Mouse (Mus musculus) forebrain, embryonic 11.5 days (tissue): ENCODE results near the gene Dlx6. TPM values are rescaled to one million over a fixed set of nuclear protein-coding genes. Genes with fewer than 3 reads are reported as not detected.

ENCODE experiments used
- ATAC-seq: fragments of 200-750 bp; cut with Nextera tagmentation; replicated peaks from 2 replicates; pipeline ENCODE4 v1.8.0; 2017; ENCODE audit warnings: moderate TSS enrichment; ENCODE audit not compliant: low FRiP score
- DNase-seq: peaks from one replicate; pipeline ENCODE4 v3.0.0-alpha.2; 2017; ENCODE audit warnings: low spot score
- H3K27ac ChIP-seq: fragments of 300-500 bp; sonication (generic); 2 replicates; pipeline ENCODE4 v1.5.1; 2014; ENCODE audit warnings: low read depth, low read length
- H3K27me3 ChIP-seq: fragments of 300-500 bp; sonication (generic); 2 replicates; pipeline ENCODE4 v1.6.1; 2014; ENCODE audit warnings: mild to moderate bottlenecking, low read length, mixed read lengths; ENCODE audit not compliant: control insufficient read depth, insufficient read depth
- H3K36me3 ChIP-seq: fragments of 300-500 bp; sonication (generic); 2 replicates; pipeline ENCODE4 v1.6.1; 2014; ENCODE audit warnings: mild to moderate bottlenecking, low read length, moderate library complexity, mixed read lengths; ENCODE audit not compliant: control insufficient read depth, insufficient read depth
- H3K4me1 ChIP-seq: fragments of 300-500 bp; sonication (generic); replicated peaks from 2 replicates; pipeline ENCODE4 v1.6.1; 2014; ENCODE audit warnings: low read length, mixed read lengths; ENCODE audit not compliant: control insufficient read depth, insufficient read depth
- H3K4me2 ChIP-seq: fragments of 300-500 bp; sonication (generic); 2 replicates; pipeline ENCODE4 v1.6.1; 2014; ENCODE audit warnings: low read depth, mild to moderate bottlenecking, low read length, moderate library complexity, mixed read lengths; ENCODE audit not compliant: severe bottlenecking
- H3K4me3 ChIP-seq: fragments of 300-500 bp; sonication (generic); 2 replicates; pipeline ENCODE4 v1.5.1; 2014; ENCODE audit warnings: low read depth, low read length
- H3K9ac ChIP-seq: fragments of 300-500 bp; sonication (generic); 2 replicates; pipeline ENCODE4 v1.6.1; 2014; ENCODE audit warnings: low read length
- H3K9me3 ChIP-seq: fragments of 300-500 bp; sonication (generic); 2 replicates; pipeline ENCODE4 v1.6.1; 2016; ENCODE audit warnings: low read length, mixed read lengths; ENCODE audit not compliant: control insufficient read depth
- WGBS: fragments of 180-500 bp; shearing (Covaris S2); extraction: QIAGEN DNeasy Blood & Tissue Kit; methylation state at CpG from one replicate; pipeline ENCODE4 v1.1.7; 2014; 5-methylcytosine and 5-hydroxymethylcytosine counted together
- polyA plus RNA-seq: library from polyadenylated mRNA; unstranded; fragments of >200 nt; fragmentation: Nextera tagmentation; extraction: Ambion mirVana; gene quantifications from 2 replicates; pipeline ENCODE4 v1.2.1, GENCODE M21; 2014

Gene Dlx6
- polyA plus RNA-seq, 1 experiment from 2014 or later: 4.5 TPM

DNA sequence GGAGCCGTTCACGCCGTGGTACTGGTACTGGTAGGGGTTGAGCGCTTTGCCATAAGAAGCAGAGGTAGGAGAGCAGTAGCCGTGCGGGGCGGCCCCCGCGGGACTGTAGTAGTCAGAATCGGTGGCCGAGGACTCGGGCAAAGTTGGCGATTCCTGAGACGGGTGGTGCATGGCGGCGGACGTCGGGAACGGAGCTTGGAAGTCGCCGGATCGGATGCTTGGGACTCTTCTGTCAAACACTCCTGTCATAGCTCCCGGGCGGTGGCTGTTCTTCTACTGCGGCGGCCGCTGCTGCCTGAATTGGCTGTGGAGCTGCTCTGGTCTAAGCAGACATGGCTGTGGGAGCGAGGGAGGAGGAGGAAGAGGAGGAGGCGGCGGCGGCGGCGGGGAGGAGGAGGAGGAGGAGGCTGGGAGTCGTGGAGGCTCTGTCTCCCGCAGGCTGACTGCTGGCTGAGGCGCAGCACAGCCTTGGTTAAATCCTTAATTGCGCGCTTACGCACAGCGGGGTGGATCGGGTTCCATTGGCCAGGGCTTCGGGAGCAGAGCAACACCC is 18.6 kb downstream of the Dlx6 start, which contains the start of gene Dlx5:
Gene Dlx5 (minus strand): TSS at position 448 of the 553 bp plus-strand sequence.
- Histone ChIP-seq H3K4me2 (peak within 1 kb of the TSS; percentile 83), H3K27ac (peak within 1 kb of the TSS; percentile 31), H3K9ac (peak within 1 kb of the TSS; percentile 67), H3K27me3 (peaks cover 58% of the 10 kb centered on the region), H3K9me3 (no peaks in the 10 kb centered on the region), H3K36me3 (no peaks in the 10 kb centered on the region), H3K4me1 (peaks cover 8% of the 10 kb centered on the region; the same call in 1 of the 2 replicates), H3K4me3 (peak within 1 kb of the TSS; percentile 56)
- DNase-seq (peak; percentile 84), ATAC-seq (peak; percentile 78)
- WGBS: under 1% methylated on average over 40 of the region's 42 CpGs

DNA sequence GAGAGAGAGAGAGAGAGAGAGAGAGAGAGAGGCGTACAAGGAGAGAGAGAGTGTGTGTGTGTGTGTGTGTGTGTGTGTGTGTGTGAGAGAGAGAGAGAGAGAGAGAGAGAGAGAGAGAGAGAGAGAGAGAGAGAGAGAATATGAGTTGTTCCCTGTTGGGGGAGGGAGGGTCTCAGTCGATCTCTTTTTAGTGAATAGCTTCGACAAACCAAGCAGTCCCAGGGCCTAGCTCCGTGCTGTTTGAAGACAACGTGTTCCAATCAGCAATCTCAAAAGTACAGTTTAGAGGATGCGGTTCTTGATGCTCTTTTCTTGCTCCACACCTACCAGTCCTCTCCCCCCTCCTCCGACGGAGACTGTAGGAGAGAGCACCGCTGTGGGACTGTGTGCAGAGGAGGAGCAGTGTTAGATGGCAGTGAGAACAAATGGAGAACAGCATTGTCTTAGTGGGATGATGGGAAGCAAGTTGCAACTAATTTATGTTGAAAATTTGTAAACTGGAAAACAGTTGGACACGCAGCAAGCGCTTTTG is 19.2 kb downstream of the Dlx6 start:
- ATAC-seq (peak; percentile 13; the same call in 1 of the 2 replicates), DNase-seq (peak; percentile 53)
- H3K4me1 ChIP-seq: peaks cover 8% of the 10 kb centered on the region; the same call in 1 of the 2 replicates
- no peaks in the 10 kb centered on the region for H3K9me3 ChIP-seq
- H3K4me2 ChIP-seq: peak overlapping the region; percentile 83
- H3K27me3 ChIP-seq: peaks cover 52% of the 10 kb centered on the region
- H3K36me3 ChIP-seq: no peaks in the 10 kb centered on the region
- WGBS: 1% methylated on average over 10 of the region's 11 CpGs
- H3K27ac ChIP-seq: no peak overlapping the region
- peak overlapping the region; percentile 56; the same call in 1 of the 2 replicates for H3K4me3 ChIP-seq
- H3K9ac ChIP-seq: no peak overlapping the region

DNA sequence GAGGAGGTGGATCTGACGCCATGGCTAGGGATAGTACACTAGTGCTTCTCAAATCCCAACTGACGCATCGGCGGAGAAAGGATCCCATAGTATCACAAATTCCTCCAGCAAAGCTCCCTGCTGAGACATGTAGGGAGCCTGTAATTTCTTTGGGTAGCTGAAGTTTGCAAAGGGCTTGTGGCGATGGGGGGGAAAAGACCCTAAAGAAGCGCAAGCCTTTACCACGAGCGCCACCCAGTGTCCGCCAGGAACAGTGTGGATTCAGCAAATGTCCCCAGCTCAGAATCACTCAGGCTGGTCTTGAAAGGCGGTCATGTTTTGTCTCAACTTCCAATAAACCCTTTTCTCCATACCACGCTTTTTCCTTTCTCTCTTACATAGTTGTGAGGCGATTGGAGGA is 21.8 kb downstream of the Dlx6 start:
- ATAC-seq (peak; percentile 36; the same call in 1 of the 2 replicates), DNase-seq (peak; percentile 86)
- Histone ChIP-seq H3K4me1 (peaks cover 4% of the 10 kb centered on the region; the same call in 1 of the 2 replicates), H3K27me3 (peaks cover 31% of the 10 kb centered on the region), H3K9me3 (no peaks in the 10 kb centered on the region), H3K4me2 (peak overlapping the region; percentile 1; the same call in 1 of the 2 replicates), H3K27ac (no peak overlapping the region), H3K9ac (no peak overlapping the region), H3K36me3 (no peaks in the 10 kb centered on the region), H3K4me3 (no peak overlapping the region)
- WGBS: 1% methylated on average over 12 of the region's 12 CpGs

DNA sequence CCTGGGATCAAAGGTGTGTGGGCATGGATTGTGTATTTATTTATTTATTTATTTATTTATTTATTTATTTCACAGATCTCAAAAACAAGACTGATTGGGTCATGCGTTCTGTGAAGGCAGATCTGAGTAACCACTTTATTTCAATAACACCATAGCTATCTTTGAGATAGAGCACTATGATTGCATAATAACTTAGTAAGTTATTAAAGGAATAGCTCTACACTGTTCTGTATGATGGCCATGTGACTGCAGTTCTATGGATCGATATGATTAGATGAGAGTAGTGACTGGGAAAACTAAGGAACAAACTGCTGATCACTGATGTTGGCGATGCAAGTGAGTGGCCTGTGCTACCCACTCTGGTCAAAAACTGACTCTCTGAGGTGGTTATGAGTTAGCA is 23.1 kb downstream of the Dlx6 start:
- no peak overlapping the region for H3K4me3 ChIP-seq
- no peak overlapping the region for H3K9ac ChIP-seq
- peaks cover 22% of the 10 kb centered on the region for H3K27me3 ChIP-seq
- H3K4me2 ChIP-seq: no peak overlapping the region
- no peaks in the 10 kb centered on the region for H3K9me3 ChIP-seq
- WGBS: 85% methylated on average over 3 of the region's 3 CpGs
- DNase-seq: no peak
- no peak overlapping the region for H3K27ac ChIP-seq
- no peak for ATAC-seq
- H3K36me3 ChIP-seq: no peaks in the 10 kb centered on the region
- H3K4me1 ChIP-seq: peaks cover 2% of the 10 kb centered on the region; the same call in 1 of the 2 replicates

DNA sequence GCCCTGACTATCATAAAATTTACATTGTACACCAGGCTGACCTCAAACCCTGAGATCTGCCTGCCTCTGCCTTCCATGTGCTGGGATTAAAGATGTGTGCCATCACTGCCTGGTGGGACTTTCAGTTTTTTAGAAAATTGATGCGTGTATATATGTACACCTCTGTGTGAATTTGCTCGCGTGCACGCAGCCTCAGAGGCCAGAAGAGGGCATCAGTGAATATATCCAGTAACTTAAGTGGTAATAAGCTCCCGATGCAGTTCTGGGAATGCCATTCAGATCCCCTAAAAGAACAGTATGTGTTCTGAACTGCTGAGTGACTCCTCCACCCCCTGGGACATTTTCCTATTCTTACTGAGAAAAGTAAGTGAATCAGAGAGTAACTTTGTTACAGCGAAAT is 26.9 kb downstream of the Dlx6 start:
- no peaks in the 10 kb centered on the region for H3K36me3 ChIP-seq
- no peak for ATAC-seq
- no peaks in the 10 kb centered on the region for H3K4me1 ChIP-seq
- H3K9me3 ChIP-seq: no peaks in the 10 kb centered on the region
- no peak for DNase-seq
- H3K27me3 ChIP-seq: no peaks in the 10 kb centered on the region
- H3K27ac ChIP-seq: no peak overlapping the region
- 68% methylated on average over 6 of the region's 6 CpGs for WGBS
- no peak overlapping the region for H3K9ac ChIP-seq
- no peak overlapping the region for H3K4me3 ChIP-seq
- no peak overlapping the region for H3K4me2 ChIP-seq

DNA sequence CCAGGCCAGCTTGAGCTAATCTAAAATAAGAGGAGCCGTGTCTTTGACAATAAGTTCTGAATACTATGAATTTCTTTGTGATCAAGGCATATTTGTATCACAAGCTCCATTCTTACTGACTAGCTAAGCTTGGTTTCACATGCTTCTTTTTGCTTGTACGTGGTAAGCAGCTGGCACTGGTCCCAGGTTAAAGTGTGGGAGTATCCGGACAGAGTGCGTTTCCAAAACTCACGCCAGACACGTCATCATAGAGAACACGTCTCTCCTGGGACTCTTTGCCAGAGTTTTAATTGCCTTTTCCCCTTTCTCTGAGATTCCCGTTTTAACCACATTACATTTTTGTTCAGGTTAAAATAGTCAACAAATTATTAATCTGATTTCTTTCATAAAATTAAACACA is 46.5 kb downstream of the Dlx6 start:
- no peaks in the 10 kb centered on the region for H3K4me1 ChIP-seq
- ATAC-seq (no peak), DNase-seq (no peak)
- H3K27me3 ChIP-seq: no peaks in the 10 kb centered on the region
- no peaks in the 10 kb centered on the region for H3K36me3 ChIP-seq
- H3K4me2 ChIP-seq: no peak overlapping the region
- 89% methylated on average over 8 of the region's 8 CpGs for WGBS
- no peak overlapping the region for H3K4me3 ChIP-seq
- H3K27ac ChIP-seq: no peak overlapping the region
- no peak overlapping the region for H3K9ac ChIP-seq
- no peaks in the 10 kb centered on the region for H3K9me3 ChIP-seq

DNA sequence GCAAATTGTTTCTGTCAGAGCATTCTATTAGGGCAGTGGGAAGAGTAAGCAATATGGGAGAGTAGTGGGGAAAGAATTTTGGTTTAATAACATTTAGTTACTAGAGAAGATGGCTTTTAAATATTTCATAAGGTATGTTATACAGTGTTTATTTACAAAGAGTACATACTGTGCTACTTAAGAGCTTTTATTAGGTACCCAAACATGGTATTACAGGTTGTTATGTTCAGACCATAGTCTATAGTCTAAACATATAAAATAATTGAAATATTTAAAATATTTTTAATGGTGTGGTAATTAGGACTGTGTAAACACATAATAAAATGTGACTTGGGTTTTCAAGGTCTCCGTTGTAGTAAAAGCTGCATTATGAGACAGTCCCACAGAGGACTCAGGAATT is 51.2 kb downstream of the Dlx6 start:
- no peak overlapping the region for H3K4me3 ChIP-seq
- no peaks in the 10 kb centered on the region for H3K27me3 ChIP-seq
- H3K9me3 ChIP-seq: no peaks in the 10 kb centered on the region
- no peak overlapping the region for H3K4me2 ChIP-seq
- WGBS: 96% methylated on average over 1 of the region's 1 CpGs
- no peak overlapping the region for H3K27ac ChIP-seq
- H3K36me3 ChIP-seq: no peaks in the 10 kb centered on the region
- no peak overlapping the region for H3K9ac ChIP-seq
- DNase-seq (no peak), ATAC-seq (no peak)
- no peaks in the 10 kb centered on the region for H3K4me1 ChIP-seq

DNA sequence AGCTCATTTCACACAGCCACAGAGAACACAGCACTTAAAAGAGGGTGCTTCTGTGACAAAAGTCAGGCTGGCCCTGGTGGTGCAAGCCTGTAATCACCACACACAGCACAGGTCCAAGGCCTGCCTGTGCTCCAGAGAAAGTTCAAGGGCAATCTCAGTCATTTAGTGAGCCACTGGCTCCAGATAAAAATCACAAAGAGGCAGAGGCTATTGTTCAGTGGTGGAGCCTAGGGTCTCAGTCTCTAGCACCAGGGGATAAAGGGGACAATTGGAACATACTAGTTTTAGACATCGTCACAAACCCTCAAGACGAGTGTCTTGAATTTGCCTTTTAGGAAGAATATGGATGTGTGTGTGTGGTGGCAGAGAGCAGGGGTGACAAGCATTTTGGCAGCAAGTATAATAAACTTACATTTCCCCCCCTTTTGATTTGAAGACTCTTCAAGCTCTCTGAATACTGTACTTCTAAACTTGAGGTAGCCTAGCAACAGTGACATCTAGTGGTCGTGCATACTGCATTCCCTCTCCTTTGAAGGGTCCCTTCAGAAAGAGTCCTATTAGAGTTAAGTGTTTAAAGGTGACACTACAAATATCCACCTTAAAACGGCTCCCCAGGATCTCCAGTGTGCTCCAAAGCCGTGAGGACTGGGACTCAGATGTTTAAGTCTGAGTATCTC is 51.9 kb downstream of the Dlx6 start:
- H3K9me3 ChIP-seq: no peaks in the 10 kb centered on the region

More for the DNA sequence above, 51.9 kb downstream of the Dlx6 start:
- DNase-seq (peak; percentile 50), ATAC-seq (peak; percentile 76)
- 34% methylated on average over 5 of the region's 5 CpGs for WGBS
- Histone ChIP-seq H3K27me3 (no peaks in the 10 kb centered on the region), H3K4me1 (no peaks in the 10 kb centered on the region), H3K9ac (no peak overlapping the region), H3K27ac (no peak overlapping the region), H3K4me2 (no peak overlapping the region), H3K4me3 (no peak overlapping the region), H3K36me3 (no peaks in the 10 kb centered on the region)
